Mouse (Mus musculus): ENCODE measurements around the gene Foxc1. TPM values are rescaled to one million over a fixed set of nuclear protein-coding genes. Genes with fewer than 3 reads are reported as not detected.

The Foxc1 gene
- polyA plus RNA-seq, 1 experiment: 1.9 TPM

DNA sequence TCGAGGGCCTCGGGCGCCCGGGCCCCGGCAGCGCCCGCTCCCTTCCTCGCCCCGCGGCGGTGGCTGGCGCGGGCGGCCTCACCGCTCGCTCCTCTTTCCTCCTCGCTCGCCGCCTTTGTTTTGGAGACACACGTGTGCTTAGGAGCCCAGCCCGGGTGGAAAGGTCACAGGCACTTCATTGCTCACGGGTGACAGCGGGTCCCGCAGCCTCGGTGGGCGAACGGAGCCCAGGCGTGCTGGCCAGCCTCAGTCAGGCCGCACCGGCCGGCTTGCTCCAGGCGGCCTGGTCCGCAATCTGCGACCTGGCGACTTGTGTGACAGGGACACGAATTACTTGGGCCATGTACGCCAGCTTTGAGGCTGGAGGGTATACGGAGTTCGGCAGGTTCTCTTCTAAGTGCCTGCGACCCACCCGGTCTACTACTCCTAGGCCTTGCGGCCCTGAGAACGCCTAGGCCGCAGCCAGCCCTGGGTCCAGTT lies 5.1 kb downstream of the Foxc1 start:
- Histone ChIP-seq H3K4me1 (ENCODE audit: control insufficient read depth, insufficient read depth, low read length) (no peaks in the 10 kb centered on the region; the same call in 1 of the 2 replicates), H3K4me3 (replicated peaks; ENCODE audit: insufficient read depth, low read depth, low read length) (no peak overlapping the region), H3K27me3 (ENCODE audit: control insufficient read depth, insufficient read depth, low read length) (peaks cover 11% of the 10 kb centered on the region; the same call in 1 of the 2 replicates), H3K27ac (ENCODE audit: insufficient read depth, low read length) (no peak overlapping the region)
- no peak for DNase-seq
- WGBS: 40% methylated on average over 44 of the region's 44 CpGs
- TF ChIP-seq POLR2A (IDR thresholded peaks at IDR 0.05; ENCODE audit: borderline replicate concordance, insufficient read depth, low read length) (no peak), CTCF (IDR thresholded peaks at IDR 0.05; ENCODE audit: borderline replicate concordance, insufficient read depth, low read depth, low read length) (no peak)

DNA sequence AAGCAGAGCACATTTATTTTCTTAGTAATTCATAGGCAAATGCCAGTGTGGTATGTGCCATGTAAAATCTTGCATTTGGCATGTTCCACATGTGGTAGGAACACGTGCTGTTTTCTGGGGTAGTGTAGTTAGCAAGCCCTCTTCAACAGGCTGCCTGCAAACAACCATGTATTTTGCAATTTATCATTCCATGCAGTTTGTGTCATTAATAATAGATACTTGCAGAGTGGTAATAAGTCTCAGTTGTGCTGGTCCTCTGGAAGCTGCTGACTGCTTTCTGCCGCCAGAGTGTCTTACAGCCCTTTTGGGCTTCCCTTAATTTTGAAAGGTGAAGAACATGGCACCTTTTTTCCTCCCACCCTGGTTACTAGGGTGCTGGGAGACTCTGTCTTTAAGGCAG lies 6.3 kb downstream of the Foxc1 start:
- Histone ChIP-seq H3K4me3 (replicated peaks; ENCODE audit: insufficient read depth, low read depth, low read length) (no peak overlapping the region), H3K4me1 (ENCODE audit: control insufficient read depth, insufficient read depth, low read length) (no peaks in the 10 kb centered on the region; the same call in 1 of the 2 replicates), H3K27me3 (ENCODE audit: control insufficient read depth, insufficient read depth, low read length) (peaks cover 5% of the 10 kb centered on the region; the same call in 1 of the 2 replicates), H3K27ac (ENCODE audit: insufficient read depth, low read length) (no peak overlapping the region)
- WGBS: 90% methylated on average over 2 of the region's 2 CpGs
- TF ChIP-seq CTCF (IDR thresholded peaks at IDR 0.05; ENCODE audit: borderline replicate concordance, insufficient read depth, low read depth, low read length) (no peak), POLR2A (IDR thresholded peaks at IDR 0.05; ENCODE audit: borderline replicate concordance, insufficient read depth, low read length) (no peak)
- no peak for DNase-seq

DNA sequence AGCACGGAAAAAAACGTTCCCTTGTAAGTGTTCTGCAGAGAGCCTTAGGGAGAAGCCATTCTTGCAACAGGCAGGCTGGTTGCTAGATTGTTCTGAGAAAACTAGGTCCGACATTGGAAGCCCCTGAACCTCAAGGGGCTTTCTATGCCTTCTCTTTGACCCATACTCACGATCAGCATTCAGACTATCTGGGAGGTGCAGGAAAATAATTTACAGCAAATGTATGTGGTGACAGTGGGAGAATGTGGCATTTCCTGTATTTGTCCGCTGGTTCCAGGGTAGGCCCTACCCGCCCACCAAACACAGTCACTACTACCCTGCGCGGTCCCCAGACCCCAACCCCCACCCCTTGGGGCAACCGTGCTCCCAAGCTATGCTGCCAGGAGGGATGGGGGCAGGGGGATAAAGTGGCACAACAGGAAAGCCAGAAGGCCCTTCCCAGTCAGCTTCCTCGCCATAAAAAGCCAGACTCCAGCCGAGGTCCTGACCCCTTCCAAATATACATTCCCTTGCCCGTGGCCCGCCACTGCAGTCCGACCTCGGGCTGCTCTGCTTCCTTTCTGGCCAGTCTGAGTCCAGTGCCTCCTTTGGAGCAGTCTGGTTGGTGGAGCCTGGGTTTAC lies 9.1 kb downstream of the Foxc1 start:
- Histone ChIP-seq H3K27ac (ENCODE audit: insufficient read depth, low read length) (no peak overlapping the region), H3K4me3 (replicated peaks; ENCODE audit: insufficient read depth, low read depth, low read length) (no peak overlapping the region), H3K4me1 (ENCODE audit: control insufficient read depth, insufficient read depth, low read length) (no peaks in the 10 kb centered on the region; the same call in 1 of the 2 replicates), H3K27me3 (ENCODE audit: control insufficient read depth, insufficient read depth, low read length) (peaks cover 1% of the 10 kb centered on the region; the same call in 1 of the 2 replicates)
- 71% methylated on average over 15 of the region's 15 CpGs for WGBS
- DNase-seq: no peak
- TF ChIP-seq POLR2A (IDR thresholded peaks at IDR 0.05; ENCODE audit: borderline replicate concordance, insufficient read depth, low read length) (no peak), CTCF (IDR thresholded peaks at IDR 0.05; ENCODE audit: borderline replicate concordance, insufficient read depth, low read depth, low read length) (no peak)

DNA sequence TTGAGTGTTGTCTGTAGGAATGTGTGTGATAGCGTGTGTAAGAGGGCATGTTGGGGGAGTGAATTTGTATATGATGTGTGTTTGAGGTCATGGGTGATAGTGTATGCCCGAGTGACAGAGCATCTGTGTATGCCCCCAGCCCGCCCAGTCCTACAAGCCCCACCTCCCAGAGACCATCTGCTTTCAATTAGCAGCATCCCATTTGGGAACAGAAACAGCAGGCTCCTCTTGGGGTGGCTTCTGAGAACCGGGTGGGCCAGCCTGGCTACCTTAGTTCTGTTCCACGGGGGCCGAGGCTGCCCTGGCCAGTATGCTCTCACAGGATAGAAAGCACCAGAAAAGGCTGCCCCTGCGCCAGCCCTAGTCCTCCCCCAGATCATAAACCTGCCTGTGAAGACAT lies 11.9 kb downstream of the Foxc1 start:
- Histone ChIP-seq H3K27ac (ENCODE audit: insufficient read depth, low read length) (no peak overlapping the region), H3K27me3 (ENCODE audit: control insufficient read depth, insufficient read depth, low read length) (no peaks in the 10 kb centered on the region), H3K4me3 (replicated peaks; ENCODE audit: insufficient read depth, low read depth, low read length) (no peak overlapping the region), H3K4me1 (ENCODE audit: control insufficient read depth, insufficient read depth, low read length) (no peaks in the 10 kb centered on the region; the same call in 1 of the 2 replicates)
- 55% methylated on average over 7 of the region's 7 CpGs for WGBS
- DNase-seq: no peak
- no peak for TF ChIP-seq POLR2A (IDR thresholded peaks at IDR 0.05; ENCODE audit: borderline replicate concordance, insufficient read depth, low read length)
- no peak for TF ChIP-seq CTCF (IDR thresholded peaks at IDR 0.05; ENCODE audit: borderline replicate concordance, insufficient read depth, low read depth, low read length)

DNA sequence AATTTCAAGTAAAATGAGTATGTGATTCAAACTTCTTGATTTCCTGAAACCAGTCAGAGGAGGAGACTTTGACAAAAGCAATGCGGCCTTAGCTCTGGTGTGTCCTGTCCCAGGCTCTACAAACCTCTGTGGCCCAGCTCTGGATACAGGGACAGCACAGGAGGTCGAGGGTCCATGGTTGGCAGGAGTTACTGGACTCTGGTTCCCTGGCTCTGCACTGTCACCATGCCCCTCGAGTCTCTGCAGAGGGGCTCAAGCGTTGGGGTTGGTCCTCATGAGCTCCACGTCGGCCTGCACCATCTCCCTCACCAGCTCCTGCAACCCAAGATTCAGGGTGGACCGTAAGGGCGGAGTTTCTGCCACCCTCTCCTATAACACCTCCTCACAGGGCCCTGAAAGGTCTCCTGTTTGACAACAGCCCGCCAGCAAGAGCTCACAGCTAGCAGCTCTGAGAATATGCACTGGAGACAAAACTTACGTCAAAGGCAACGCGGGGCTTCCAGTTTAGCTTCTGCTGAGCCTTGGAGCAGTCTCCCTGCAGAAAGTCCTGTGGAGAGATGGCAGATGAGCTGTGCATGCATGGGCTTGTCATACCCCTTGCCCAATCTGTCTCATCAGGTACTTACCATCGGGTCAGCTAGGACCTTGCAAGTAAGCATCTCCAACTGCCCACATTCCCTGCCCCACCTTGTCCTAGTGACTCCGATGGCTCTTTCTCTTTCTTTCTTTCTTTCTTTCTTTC lies 13.4 kb downstream of the Foxc1 start:
- Histone ChIP-seq H3K27me3 (ENCODE audit: control insufficient read depth, insufficient read depth, low read length) (no peaks in the 10 kb centered on the region), H3K27ac (ENCODE audit: insufficient read depth, low read length) (no peak overlapping the region), H3K4me1 (ENCODE audit: control insufficient read depth, insufficient read depth, low read length) (no peaks in the 10 kb centered on the region; the same call in 1 of the 2 replicates), H3K4me3 (replicated peaks; ENCODE audit: insufficient read depth, low read depth, low read length) (no peak overlapping the region)
- WGBS: 68% methylated on average over 14 of the region's 14 CpGs
- no peak for DNase-seq
- no peak for TF ChIP-seq POLR2A (IDR thresholded peaks at IDR 0.05; ENCODE audit: borderline replicate concordance, insufficient read depth, low read length)
- no peak for TF ChIP-seq CTCF (IDR thresholded peaks at IDR 0.05; ENCODE audit: borderline replicate concordance, insufficient read depth, low read depth, low read length)

DNA sequence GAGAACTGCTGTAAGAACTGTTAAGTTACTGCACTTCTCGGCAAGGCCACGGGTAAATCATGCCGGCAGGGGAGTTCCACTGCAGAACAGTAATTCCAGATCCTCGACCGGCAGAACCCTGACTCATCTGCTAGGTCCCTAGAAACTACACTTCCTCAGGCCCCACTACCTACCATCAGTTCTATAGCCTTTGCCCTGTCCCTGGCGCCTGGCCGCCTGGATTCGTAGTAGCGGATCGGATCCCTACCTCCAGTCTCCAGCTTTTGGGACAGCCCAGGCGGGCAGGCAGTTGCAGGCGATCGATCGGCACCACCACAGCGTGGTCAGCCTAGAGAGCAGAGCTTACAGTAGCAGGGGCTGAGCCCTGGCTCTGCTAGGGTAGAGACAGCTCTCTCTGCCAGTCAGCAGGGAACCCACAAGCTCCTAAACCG lies 14.2 kb downstream of the Foxc1 start:
- 19% methylated on average over 16 of the region's 16 CpGs for WGBS
- no peak overlapping the region for H3K27ac ChIP-seq (ENCODE audit: insufficient read depth, low read length)

DNA sequence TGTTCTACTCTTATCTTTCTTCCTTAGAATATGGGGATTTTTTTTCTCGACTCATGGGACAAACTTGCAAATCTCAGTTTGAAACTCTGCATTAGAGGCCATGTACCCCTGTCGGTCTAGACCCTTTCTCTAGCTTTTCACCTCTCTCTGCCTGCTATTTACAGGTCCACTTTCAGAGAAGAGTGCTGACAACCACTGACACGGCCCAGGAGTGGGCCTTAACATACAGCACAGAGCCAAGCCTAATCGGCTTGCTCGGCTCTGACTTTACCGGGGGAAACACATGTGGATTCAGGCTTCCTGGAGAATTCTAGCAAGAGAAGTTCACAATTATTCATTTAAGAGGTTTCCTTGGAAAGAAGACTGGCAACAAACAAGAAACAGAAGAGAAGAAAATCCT lies 14.6 kb downstream of the Foxc1 start:
- Histone ChIP-seq H3K27me3 (ENCODE audit: control insufficient read depth, insufficient read depth, low read length) (no peaks in the 10 kb centered on the region), H3K4me3 (replicated peaks; ENCODE audit: insufficient read depth, low read depth, low read length) (no peak overlapping the region), H3K4me1 (ENCODE audit: control insufficient read depth, insufficient read depth, low read length) (no peaks in the 10 kb centered on the region; the same call in 1 of the 2 replicates), H3K27ac (ENCODE audit: insufficient read depth, low read length) (no peak overlapping the region)
- TF ChIP-seq POLR2A (IDR thresholded peaks at IDR 0.05; ENCODE audit: borderline replicate concordance, insufficient read depth, low read length) (no peak), CTCF (IDR thresholded peaks at IDR 0.05; ENCODE audit: borderline replicate concordance, insufficient read depth, low read depth, low read length) (no peak)
- DNase-seq: no peak
- 53% methylated on average over 6 of the region's 6 CpGs for WGBS

More for the DNA sequence above, 14.2 kb downstream of the Foxc1 start:
- DNase-seq: no peak
- no peaks in the 10 kb centered on the region; the same call in 1 of the 2 replicates for H3K4me1 ChIP-seq (ENCODE audit: control insufficient read depth, insufficient read depth, low read length)
- TF ChIP-seq POLR2A (IDR thresholded peaks at IDR 0.05; ENCODE audit: borderline replicate concordance, insufficient read depth, low read length) (no peak), CTCF (IDR thresholded peaks at IDR 0.05; ENCODE audit: borderline replicate concordance, insufficient read depth, low read depth, low read length) (no peak)
- H3K4me3 ChIP-seq (replicated peaks; ENCODE audit: insufficient read depth, low read depth, low read length): no peak overlapping the region
- H3K27me3 ChIP-seq (ENCODE audit: control insufficient read depth, insufficient read depth, low read length): no peaks in the 10 kb centered on the region

Measured in cerebellum, adult 2 months (tissue).